ENCODE assay signal across 9 mouse cellular contexts in the genomic region with DNA sequence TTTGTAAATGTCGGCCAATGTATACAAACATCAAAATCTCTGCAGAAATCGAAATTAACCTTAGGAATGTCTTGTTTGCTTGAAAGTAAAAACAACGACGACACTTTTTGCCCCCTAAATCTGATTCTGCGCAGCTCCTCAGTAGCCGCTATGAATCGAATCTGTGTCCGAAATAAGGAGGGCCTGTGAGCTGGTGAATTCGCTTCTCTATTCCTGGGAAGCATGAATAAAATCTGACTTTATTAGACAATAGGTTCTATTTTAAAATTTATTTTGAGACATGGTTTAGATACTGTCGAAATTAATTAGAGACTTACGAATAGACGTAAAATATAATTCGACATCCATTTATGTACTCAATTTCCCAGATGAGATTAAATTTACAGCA. TPM values are rescaled to one million over a fixed set of nuclear protein-coding genes. Genes with fewer than 3 reads are reported as not detected.
DNase-seq lines count a peak whose midpoint lies in the region; ATAC-seq and TF ChIP-seq lines count a peak whose summit lies in the region.
"Had no signal": no experiment of that assay in that cellular context is flagged by ENCODE, and none has a peak within 500 bp of the region (broad histone marks: within the 10 kb centered on the region; RNA-seq: fewer than 3 reads in every experiment).

No protein-coding gene starts in this region.

- peak overlapping the region; percentile 69 for H3K9ac ChIP-seq in heart, embryonic 11.5 days (ENCODE audit: low read depth, low read length)
- peak overlapping the region; percentile 73 for H3K9ac ChIP-seq in ES-E14 (ENCODE audit: insufficient read depth, low read depth, low read length, poor library complexity, severe bottlenecking)
- H3K9ac ChIP-seq in forebrain, postnatal 0 days = peak overlapping the region; percentile 98
- 0 out of 2 replicates have a peak overlapping the region, but pooled peaks have one; percentile 19 for H3K9ac ChIP-seq in liver, postnatal 0 days (replicated peaks)

- TF ChIP-seq EP300 in liver, postnatal 0 days (IDR thresholded peaks at IDR 0.05; ENCODE audit: low read depth) = no peak

- no peak for ATAC-seq in heart, embryonic 11.5 days (replicated peaks; ENCODE audit: insufficient number of reproducible peaks, low FRiP score, low TSS enrichment)
- ATAC-seq in forebrain, postnatal 0 days = peak; percentile 19; the same call in 1 of the 2 replicates
- ATAC-seq in liver, postnatal 0 days = no peak
- no peak for ATAC-seq in cerebellum, adult (ENCODE audit: insufficient number of reproducible peaks, low FRiP score, low TSS enrichment)

- peaks cover 20% of the 10 kb centered on the region for H3K4me1 ChIP-seq in heart, embryonic 11.5 days (ENCODE audit: control insufficient read depth, insufficient read depth, low read length)
- peaks cover 0 to 3% of the 10 kb centered on the region in 2 experiments; a peak in 1 of 4 replicates for H3K4me1 ChIP-seq in ES-E14 (ENCODE audit: control insufficient read depth in 2 of 2, insufficient read depth in 2 of 2, low read length in 2 of 2, poor library complexity in 1 of 2)
- H3K4me1 ChIP-seq in forebrain, postnatal 0 days (ENCODE audit: insufficient read depth) = peaks cover 20% of the 10 kb centered on the region
- peaks cover 11% of the 10 kb centered on the region; the same call in 1 of the 2 replicates for H3K4me1 ChIP-seq in liver, postnatal 0 days (ENCODE audit: insufficient read depth)

- no peak for TF ChIP-seq CTCF in forebrain, postnatal 0 days (IDR thresholded peaks at IDR 0.05; ENCODE audit: low read depth)
- no peak for TF ChIP-seq CTCF in liver, postnatal 0 days (IDR thresholded peaks at IDR 0.05; ENCODE audit: low read depth)

- H3K27ac ChIP-seq in heart, embryonic 11.5 days (ENCODE audit: low read depth, low read length) = no peak overlapping the region
- no peak overlapping the region for H3K27ac ChIP-seq in ES-E14 (ENCODE audit: insufficient read depth, low read depth, low read length, poor library complexity, severe bottlenecking)
- H3K27ac ChIP-seq in forebrain, postnatal 0 days (ENCODE audit: low read depth, low read length) = peak overlapping the region; percentile 100
- H3K27ac ChIP-seq in liver, postnatal 0 days (ENCODE audit: low read depth) = no peak overlapping the region

- no peaks in the 10 kb centered on the region for H3K36me3 ChIP-seq in heart, embryonic 11.5 days (ENCODE audit: control insufficient read depth, insufficient read depth, low read length)
- no peaks in the 10 kb centered on the region for H3K36me3 ChIP-seq in ES-E14 (ENCODE audit: control insufficient read depth, insufficient read depth, low read length, poor library complexity, severe bottlenecking)
- no peaks in the 10 kb centered on the region for H3K36me3 ChIP-seq in forebrain, postnatal 0 days (ENCODE audit: insufficient read depth)
- H3K36me3 ChIP-seq in liver, postnatal 0 days (replicated peaks; ENCODE audit: insufficient read depth, low read length) = no peaks in the 10 kb centered on the region

- no peak for DNase-seq in heart, postnatal 4 days
- DNase-seq in ES-E14 (ENCODE audit: low read depth, low spot score) = no peak
- peak; percentile 65 for DNase-seq in forebrain, postnatal 0 days
- no peak for DNase-seq in liver, postnatal 0 days
- no peak for DNase-seq in urinary bladder, postnatal 25 days (ENCODE audit: low spot score)
- DNase-seq in adrenal gland, postnatal 14 days = no peak

- H3K9me3 ChIP-seq in heart, embryonic 11.5 days (replicated peaks; ENCODE audit: control insufficient read depth, low read length) = no peaks in the 10 kb centered on the region
- H3K9me3 ChIP-seq in ES-E14 (ENCODE audit: control insufficient read depth, insufficient read depth, low read depth, low read length) = no peaks in the 10 kb centered on the region
- H3K9me3 ChIP-seq in forebrain, postnatal 0 days (ENCODE audit: low read length) = no peaks in the 10 kb centered on the region
- no peaks in the 10 kb centered on the region for H3K9me3 ChIP-seq in liver, postnatal 0 days (ENCODE audit: low read length)
- H3K9me3 ChIP-seq: G1E had no signal

- H3K27me3 ChIP-seq in heart, embryonic 11.5 days (ENCODE audit: control insufficient read depth, insufficient read depth, low read length) = no peaks in the 10 kb centered on the region
- no peaks in the 10 kb centered on the region for H3K27me3 ChIP-seq in forebrain, postnatal 0 days (ENCODE audit: insufficient read depth, low read length)
- H3K27me3 ChIP-seq in liver, postnatal 0 days (ENCODE audit: insufficient read depth, low read length) = no peaks in the 10 kb centered on the region

- in situ Hi-C loops in ES-E14 (cut with MboI; ENCODE audit: low sequenced_read_pairs in 2 of 2, unreplicated experiment in 2 of 2) = no loop called here

- peak overlapping the region; percentile 94 for H3K4me2 ChIP-seq in heart, embryonic 11.5 days
- H3K4me2 ChIP-seq in forebrain, postnatal 0 days (ENCODE audit: low read depth) = peak overlapping the region; percentile 73
- peak overlapping the region; percentile 89 for H3K4me2 ChIP-seq in liver, postnatal 0 days (ENCODE audit: low read depth, low read length)

- peak overlapping the region; percentile 78 for H3K4me3 ChIP-seq in heart, embryonic 11.5 days (ENCODE audit: low read depth, low read length)
- peak overlapping the region in 1 of 2 experiments; percentile 75; a peak in 3 of 4 replicates for H3K4me3 ChIP-seq in ES-E14 (ENCODE audit: insufficient read depth in 1 of 2, low read depth in 1 of 2, low read length in 2 of 2, poor library complexity in 1 of 2, severe bottlenecking in 1 of 2)
- peak overlapping the region; percentile 82 for H3K4me3 ChIP-seq in forebrain, postnatal 0 days (ENCODE audit: low read depth, low read length)
- H3K4me3 ChIP-seq in liver, postnatal 0 days (ENCODE audit: low read depth, low read length) = peak overlapping the region; percentile 62

- WGBS in heart, embryonic 11.5 days (ENCODE audit: insufficient replicate concordance) = 8% methylated on average over 13 of the region's 13 CpGs
- 2% methylated on average over 13 of the region's 13 CpGs for WGBS in forebrain, postnatal 0 days
- WGBS in liver, postnatal 0 days (ENCODE audit: insufficient replicate concordance) = 6% methylated on average over 13 of the region's 13 CpGs

TF ChIP-seq in ES-E14, 5 proteins besides CTCF, POLR2A, EP300 and RAD21:
- TF ChIP-seq HCFC1 (IDR thresholded peaks at IDR 0.05; ENCODE audit: borderline replicate concordance, insufficient read depth, low read length) (no peak), MAFK (IDR thresholded peaks at IDR 0.05; ENCODE audit: insufficient read depth, low read depth, low read length) (no peak), ZNF384 (IDR thresholded peaks at IDR 0.05; ENCODE audit: low read depth, low read length) (no peak), ZC3H11A (IDR thresholded peaks at IDR 0.05; ENCODE audit: borderline replicate concordance, low read depth, low read length) (no peak), CHD2 (IDR thresholded peaks at IDR 0.05; ENCODE audit: low read depth, low read length) (no peak)

RNA-seq across cellular contexts. Expression of a gene that starts 0.3 kb away (rescaled TPM):
- polyA plus RNA-seq in heart, embryonic 11.5 days (2014; fragmentation: Nextera tagmentation; extraction: Ambion mirVana) = 6.3 and 9.5 TPM in 2 replicates
- 10 to 100 TPM; 17.7 to 18.9 TPM for total RNA-seq in heart, postnatal 4 days (2021)
- 4.3 and 4.8 TPM in 2 replicates for total RNA-seq in ES-E14 (2012; rRNA removed)
- total RNA-seq in forebrain, postnatal 0 days (2014; rRNA removed) = 400 and 473 TPM in 2 replicates
- polyA plus RNA-seq in forebrain, postnatal 0 days (2015; fragmentation: Nextera tagmentation; extraction: Ambion mirVana) = 287 and 333 TPM in 2 replicates
- 0.46 and 0.51 TPM in 2 replicates for polyA plus RNA-seq in liver, postnatal 0 days (2015; fragmentation: Nextera tagmentation; extraction: Ambion mirVana)
- total RNA-seq in adrenal gland, postnatal 14 days (2021) = 12.5 and 16.1 TPM in 2 replicates

RNA-seq across cellular contexts. Expression of a gene that starts 14.9 kb away (rescaled TPM):
- 52.7 and 57.3 TPM in 2 replicates for polyA plus RNA-seq in heart, embryonic 11.5 days (2014; fragmentation: Nextera tagmentation; extraction: Ambion mirVana)
- total RNA-seq in heart, postnatal 4 days (2021) = 10 to 100 TPM; 48.3 to 50.0 TPM
- 14.0 and 20.9 TPM in 2 replicates for total RNA-seq in ES-E14 (2012; rRNA removed)
- total RNA-seq in forebrain, postnatal 0 days (2014; rRNA removed) = 107 and 108 TPM in 2 replicates
- polyA plus RNA-seq in forebrain, postnatal 0 days (2015; fragmentation: Nextera tagmentation; extraction: Ambion mirVana) = 128 and 138 TPM in 2 replicates
- polyA plus RNA-seq in liver, postnatal 0 days (2015; fragmentation: Nextera tagmentation; extraction: Ambion mirVana) = 20.7 and 21.0 TPM in 2 replicates
- total RNA-seq in adrenal gland, postnatal 14 days (2021) = 52.2 and 54.2 TPM in 2 replicates

Comparison
In these comparisons a context has a peak if more than half of its experiments do, and no peak if none do; other contexts are left out.
1. H3K9ac ChIP-seq: peak in every context shown above with its lines; median percentile 98 in forebrain, postnatal 0 days; 73 in ES-E14; 69 in heart, embryonic 11.5 days; 19 in liver, postnatal 0 days.
2. RNA of a gene that starts 0.3 kb away (total RNA-seq): 400 to 473 TPM in forebrain, postnatal 0 days; 17.7 to 18.9 TPM in heart, postnatal 4 days, 12.5 to 16.1 TPM in adrenal gland, postnatal 14 days and 4.3 to 4.8 TPM in ES-E14; every median in the first group is over 10 times any median in the second.
3. Peak in every context shown above with its lines, with median percentiles within 50 percentile points of each other: H3K4me2 ChIP-seq.